ENCODE assay signal across 8 mouse cellular contexts in the genomic region with DNA sequence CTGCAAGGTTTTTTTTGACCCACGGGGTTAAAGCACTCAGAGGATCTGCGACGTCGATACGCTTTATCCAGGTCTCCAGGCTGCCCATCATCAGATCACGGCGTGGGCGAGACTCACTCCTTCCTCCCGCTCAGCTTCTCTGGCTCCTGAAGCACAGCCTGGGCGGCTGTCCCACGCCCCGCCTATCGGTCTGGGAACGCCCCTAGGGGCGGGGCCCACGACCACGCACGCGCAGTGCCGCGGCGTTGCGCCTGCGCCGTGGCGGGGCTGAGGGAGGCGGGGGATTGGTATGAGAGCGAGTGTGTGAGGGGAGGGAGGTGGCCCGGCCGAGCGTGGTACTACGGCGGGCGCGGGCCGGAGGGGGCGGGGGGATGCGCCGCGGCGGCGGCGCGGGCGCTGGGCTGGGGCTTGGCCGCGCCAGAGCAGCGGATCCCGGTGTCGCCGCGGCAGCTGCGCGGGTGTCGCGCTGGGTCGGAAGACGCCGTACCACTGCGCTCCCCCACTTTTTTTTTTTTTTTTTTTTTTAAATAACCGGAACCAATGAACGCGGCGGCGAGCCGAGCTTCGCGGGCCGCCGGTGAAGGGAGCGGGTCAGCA. TPM values are rescaled to one million over a fixed set of nuclear protein-coding genes. Genes with fewer than 3 reads are reported as not detected.
DNase-seq lines count a peak whose midpoint lies in the region; ATAC-seq and TF ChIP-seq lines count a peak whose summit lies in the region.

Stim2 (plus strand) TSS at position 354 of the 597 bp plus-strand sequence.

- no peaks in the 10 kb centered on the region for H3K9me3 ChIP-seq in CH12.LX (replicated peaks; ENCODE audit: low read length)
- no peaks in the 10 kb centered on the region for H3K9me3 ChIP-seq in forebrain, embryonic 12.5 days
- H3K9me3 ChIP-seq in heart, postnatal 0 days (replicated peaks; ENCODE audit: control insufficient read depth, low read length), result no peaks in the 10 kb centered on the region
- H3K9me3 ChIP-seq in liver, embryonic 16.5 days (replicated peaks; ENCODE audit: control insufficient read depth, low read length), result no peaks in the 10 kb centered on the region
- no peaks in the 10 kb centered on the region for H3K9me3 ChIP-seq in neural tube, embryonic 13.5 days

- H3K4me3 ChIP-seq in CH12.LX (replicated peaks in 1 of 3; ENCODE audit: low read depth in 2 of 3, low read length in 2 of 3, poor library complexity in 1 of 3), result peak within 1 kb of the TSS; percentile 81 to 90 (median 89)
- H3K4me3 ChIP-seq in forebrain, embryonic 12.5 days (replicated peaks), result peak within 1 kb of the TSS; percentile 89
- H3K4me3 ChIP-seq in heart, postnatal 0 days (ENCODE audit: low read depth, low read length), result peak within 1 kb of the TSS; percentile 98
- peak within 1 kb of the TSS; percentile 86 for H3K4me3 ChIP-seq in liver, embryonic 16.5 days (ENCODE audit: low read depth, low read length)
- H3K4me3 ChIP-seq in neural tube, embryonic 13.5 days, result peak within 1 kb of the TSS; percentile 89
- peak within 1 kb of the TSS; percentile 96 for H3K4me3 ChIP-seq in testis, adult 2 months (ENCODE audit: control insufficient read depth, low read depth, low read length)

- TF ChIP-seq POLR2A in CH12.LX (IDR thresholded peaks at IDR 0.05; ENCODE audit: low read depth, low read length), result peak; percentile 94
- peak; percentile 50 for TF ChIP-seq POLR2A in testis, adult 2 months (IDR thresholded peaks at IDR 0.05; ENCODE audit: control insufficient read depth, low read depth, low read length)

- H3K27ac ChIP-seq in CH12.LX (ENCODE audit: insufficient read depth, low read depth), result peak within 1 kb of the TSS; percentile 47
- H3K27ac ChIP-seq in forebrain, embryonic 12.5 days, result peak within 1 kb of the TSS; percentile 93
- peak within 1 kb of the TSS; percentile 96 for H3K27ac ChIP-seq in heart, postnatal 0 days (ENCODE audit: low read depth)
- H3K27ac ChIP-seq in liver, embryonic 16.5 days (ENCODE audit: low read length), result peak within 1 kb of the TSS; percentile 85
- H3K27ac ChIP-seq in neural tube, embryonic 13.5 days (replicated peaks), result peak within 1 kb of the TSS; percentile 96
- peak within 1 kb of the TSS; percentile 84 for H3K27ac ChIP-seq in testis, adult 2 months (ENCODE audit: control insufficient read depth, insufficient read depth, low read depth, low read length)

- peak; percentile 95 for ATAC-seq in forebrain, embryonic 12.5 days (ENCODE audit: low FRiP score)
- ATAC-seq in heart, postnatal 0 days (ENCODE audit: insufficient read depth, low read depth), result peak; percentile 98
- ATAC-seq in liver, embryonic 16.5 days (ENCODE audit: low read depth), result peak; percentile 95
- ATAC-seq in neural tube, embryonic 13.5 days (ENCODE audit: low read depth), result peak; percentile 96

- H3K36me3 ChIP-seq in CH12.LX (replicated peaks in 1 of 2; ENCODE audit: control insufficient read depth in 1 of 2, insufficient read depth in 1 of 2, low read length in 1 of 2), result no peaks in the 10 kb centered on the region
- no peaks in the 10 kb centered on the region for H3K36me3 ChIP-seq in forebrain, embryonic 12.5 days (replicated peaks)
- no peaks in the 10 kb centered on the region for H3K36me3 ChIP-seq in heart, postnatal 0 days (replicated peaks; ENCODE audit: control insufficient read depth, insufficient read depth, low read length)
- no peaks in the 10 kb centered on the region for H3K36me3 ChIP-seq in liver, embryonic 16.5 days (ENCODE audit: control insufficient read depth, insufficient read depth)
- no peaks in the 10 kb centered on the region for H3K36me3 ChIP-seq in neural tube, embryonic 13.5 days
- H3K36me3 ChIP-seq in testis, adult 2 months (ENCODE audit: control insufficient read depth, insufficient read depth, low read length), result no peaks in the 10 kb centered on the region

- TF ChIP-seq CTCF in CH12.LX (conservative IDR thresholded peaks at IDR 0.05 in 1 of 2, IDR thresholded peaks at IDR 0.05 in 1 of 2; ENCODE audit: low read depth in 2 of 2, low read length in 2 of 2), result no peak
- TF ChIP-seq CTCF in heart, postnatal 0 days (IDR thresholded peaks at IDR 0.05; ENCODE audit: low read depth), result no peak
- no peak for TF ChIP-seq CTCF in testis, adult 2 months (IDR thresholded peaks at IDR 0.05; ENCODE audit: control insufficient read depth, insufficient read depth, insufficient replicate concordance, low read depth, low read length)

- in situ Hi-C loops in CH12.LX (cut with MboI; ENCODE audit: low pct_ligation_motif_present, low pct_unique_long_range_greater_than_20kb, low sequenced_read_pairs), result loop anchor here (5.0 kb wide), 1 partner anchor 104 kb away; no protein-coding TSS in a partner anchor

- no peaks in the 10 kb centered on the region for H3K27me3 ChIP-seq in CH12.LX (replicated peaks)
- H3K27me3 ChIP-seq in forebrain, embryonic 12.5 days, result 0 out of 2 replicates have a peak, but pooled peaks cover 6% of the 10 kb centered on the region
- H3K27me3 ChIP-seq in heart, postnatal 0 days (ENCODE audit: control insufficient read depth, insufficient read depth, low read length), result no peaks in the 10 kb centered on the region
- H3K27me3 ChIP-seq in liver, embryonic 16.5 days (ENCODE audit: control insufficient read depth, insufficient read depth, low read depth, low read length), result peaks cover 7% of the 10 kb centered on the region
- no peaks in the 10 kb centered on the region for H3K27me3 ChIP-seq in neural tube, embryonic 13.5 days
- no peaks in the 10 kb centered on the region for H3K27me3 ChIP-seq in testis, adult 2 months (ENCODE audit: control insufficient read depth, insufficient read depth, low read length)

- peaks cover 13% of the 10 kb centered on the region; the same call in 1 of the 2 replicates for H3K79me2 ChIP-seq in CH12.LX (replicated peaks; ENCODE audit: control insufficient read depth, extremely low read depth, insufficient read depth, poor library complexity, severe bottlenecking)

- peak within 1 kb of the TSS; percentile 74 for H3K9ac ChIP-seq in CH12.LX (ENCODE audit: insufficient read depth, low read depth)
- H3K9ac ChIP-seq in forebrain, embryonic 12.5 days, result peak within 1 kb of the TSS; percentile 95
- H3K9ac ChIP-seq in heart, postnatal 0 days (replicated peaks; ENCODE audit: low read depth, low read length), result peak within 1 kb of the TSS; percentile 92
- peak within 1 kb of the TSS; percentile 79 for H3K9ac ChIP-seq in liver, embryonic 16.5 days (ENCODE audit: low read depth, low read length)
- peak within 1 kb of the TSS; percentile 91 for H3K9ac ChIP-seq in neural tube, embryonic 13.5 days

- no peak for TF ChIP-seq RAD21 in CH12.LX (IDR thresholded peaks at IDR 0.05; ENCODE audit: low read depth, low read length)

- peaks cover 9 to 45% of the 10 kb centered on the region in 2 experiments for H3K4me1 ChIP-seq in CH12.LX (ENCODE audit: control insufficient read depth in 1 of 2, insufficient read depth in 2 of 2)
- peaks cover 27% of the 10 kb centered on the region for H3K4me1 ChIP-seq in forebrain, embryonic 12.5 days
- peaks cover 8% of the 10 kb centered on the region for H3K4me1 ChIP-seq in heart, postnatal 0 days (ENCODE audit: control insufficient read depth, insufficient read depth)
- peaks cover 25% of the 10 kb centered on the region for H3K4me1 ChIP-seq in liver, embryonic 16.5 days (ENCODE audit: control insufficient read depth, low read depth, low read length)
- H3K4me1 ChIP-seq in neural tube, embryonic 13.5 days (replicated peaks), result peaks cover 31% of the 10 kb centered on the region
- peaks cover 12% of the 10 kb centered on the region for H3K4me1 ChIP-seq in testis, adult 2 months (ENCODE audit: control insufficient read depth, insufficient read depth, low read length)

- peak; percentile 87 for DNase-seq in CH12.LX (ENCODE audit: extremely low read depth)
- DNase-seq in c-Kit-positive CD71-positive TER-119-negative erythroid progenitor cells, embryonic 14.5 days (ENCODE audit: low read depth), result peak; percentile 83
- DNase-seq in heart, postnatal 0 days (ENCODE audit: low spot score), result peak; percentile 95
- peak; percentile 94 to 96 for DNase-seq in kidney, postnatal 4 days

- TF ChIP-seq EP300 in CH12.LX (IDR thresholded peaks at IDR 0.05; ENCODE audit: low read length), result no peak
- TF ChIP-seq EP300 in heart, postnatal 0 days (IDR thresholded peaks at IDR 0.05; ENCODE audit: low read depth), result no peak

- WGBS in forebrain, embryonic 12.5 days, result under 1% methylated on average over 39 of the region's 71 CpGs
- under 1% methylated on average over 64 of the region's 71 CpGs for WGBS in heart, postnatal 0 days
- WGBS in liver, embryonic 16.5 days (ENCODE audit: insufficient replicate concordance), result under 1% methylated on average over 58 of the region's 71 CpGs
- under 1% methylated on average over 50 of the region's 71 CpGs for WGBS in neural tube, embryonic 13.5 days

- H3K4me2 ChIP-seq in CH12.LX (ENCODE audit: insufficient read depth, low read depth, poor library complexity, severe bottlenecking), result peak within 1 kb of the TSS; percentile 67
- peak within 1 kb of the TSS; percentile 81 for H3K4me2 ChIP-seq in forebrain, embryonic 12.5 days
- peak within 1 kb of the TSS; percentile 75 for H3K4me2 ChIP-seq in heart, postnatal 0 days (ENCODE audit: low read depth, low read length)
- peak within 1 kb of the TSS; percentile 64 for H3K4me2 ChIP-seq in liver, embryonic 16.5 days (ENCODE audit: low read depth, low read length)
- H3K4me2 ChIP-seq in neural tube, embryonic 13.5 days, result peak within 1 kb of the TSS; percentile 70

- dilution Hi-C loops in CH12.LX (cut with MboI; ENCODE audit: extremely low pct_ligation_motif_present, extremely low pct_unique_long_range_greater_than_20kb, low sequenced_read_pairs), result no loop called here

TF ChIP-seq in CH12.LX, 34 proteins besides CTCF, POLR2A, EP300 and RAD21 (continues in another document):
- no peak for TF ChIP-seq USF2 (conservative IDR thresholded peaks at IDR 0.05; ENCODE audit: low read depth, low read length)
- TF ChIP-seq BHLHE40 (IDR thresholded peaks at IDR 0.05; ENCODE audit: low read depth, low read length), result no peak
- no peak for TF ChIP-seq KAT2A (IDR thresholded peaks at IDR 0.05; ENCODE audit: insufficient replicate concordance, low read length)
- TF ChIP-seq SMC3 (IDR thresholded peaks at IDR 0.05; ENCODE audit: low read depth, low read length), result no peak
- TF ChIP-seq JUN (IDR thresholded peaks at IDR 0.05; ENCODE audit: insufficient read depth, low read depth, low read length), result no peak
- TF ChIP-seq NELFE (IDR thresholded peaks at IDR 0.05; ENCODE audit: low read depth, low read length), result peak; percentile 81

RNA-seq across cellular contexts. Expression of gene Stim2, which starts in this region (rescaled TPM):
- 12.3 and 16.8 TPM in 2 replicates for total RNA-seq in CH12.LX (2012; rRNA removed)
- total RNA-seq in CH12.LX (2014; rRNA removed), result 21.5 and 22.8 TPM in 2 replicates
- polyA plus RNA-seq in CH12.LX (2012; ENCODE audit: insufficient read length, low read depth), result 12.3 and 18.2 TPM in 2 replicates
- polyA plus RNA-seq in forebrain, embryonic 12.5 days (2016; fragmentation: Nextera tagmentation; extraction: Ambion mirVana), result 21.8 and 22.6 TPM in 2 replicates
- 16.3 and 17.2 TPM in 2 replicates for total RNA-seq in heart, postnatal 0 days (2014; rRNA removed; ENCODE audit: low replicate concordance)
- polyA plus RNA-seq in heart, postnatal 0 days (2015; fragmentation: Nextera tagmentation; extraction: Ambion mirVana), result 7.1 and 7.8 TPM in 2 replicates
- polyA plus RNA-seq in liver, embryonic 16.5 days (2015; fragmentation: Nextera tagmentation; extraction: Ambion mirVana), result 3.0 and 4.4 TPM in 2 replicates
- 29.4 and 29.6 TPM in 2 replicates for polyA plus RNA-seq in neural tube, embryonic 13.5 days (2015; fragmentation: Nextera tagmentation; extraction: Ambion mirVana)
- polyA plus RNA-seq in testis, adult 2 months (2012; rRNA removed), result 3.7 and 5.9 TPM in 2 replicates

Comparison
In these comparisons a context has a peak if more than half of its experiments do, and no peak if none do; other contexts are left out.
1. Peak in every context shown above with its lines: DNase-seq, ATAC-seq, H3K4me3 ChIP-seq and H3K27ac ChIP-seq.